Mouse (Mus musculus) MEL (cell line): ENCODE data around the gene Slc2a4. TPM values are rescaled to one million over a fixed set of nuclear protein-coding genes. Genes with fewer than 3 reads are reported as not detected.

Source experiments
- DNase-seq: peaks from one replicate; pipeline ENCODE4 v3.0.0; 2011; ENCODE audit warnings: low read depth, low spot score
- H3K27ac ChIP-seq: 2 replicates; pipeline ENCODE4 v1.5.1; 2012; ENCODE audit warnings: low read depth, mild to moderate bottlenecking, control low read depth, low read length, moderate library complexity; ENCODE audit not compliant: control insufficient read depth
- H3K27me3 ChIP-seq, 2 experiments: fragments of 150-350 bp in 1 of 2; sonication (generic) in 1 of 2; 2 replicates each; pipeline ENCODE4 v1.6.1; 2012; ENCODE audit warnings: low read length in 2 of 2, mild to moderate bottlenecking in 2 of 2, improper control_type of control experiment in 1 of 2, moderate library complexity in 1 of 2; ENCODE audit not compliant: insufficient read depth in 2 of 2, control insufficient read depth in 1 of 2
- H3K36me3 ChIP-seq, 2 experiments: 2 replicates each; pipeline ENCODE4 v1.6.1; 2012 to 2014; ENCODE audit warnings: low read length in 2 of 2, improper control_type of control experiment in 1 of 2, inconsistent platforms in 1 of 2, mild to moderate bottlenecking in 1 of 2; ENCODE audit not compliant: insufficient read depth in 2 of 2, control insufficient read depth in 1 of 2
- H3K4me1 ChIP-seq, 2 experiments: fragments of 150-350 bp in 1 of 2; sonication (generic) in 1 of 2; 2 replicates each; pipeline ENCODE4 v1.6.1; 2012; ENCODE audit warnings: low read length in 2 of 2, improper control_type of control experiment in 1 of 2, mild to moderate bottlenecking in 1 of 2; ENCODE audit not compliant: insufficient read depth in 2 of 2, control insufficient read depth in 1 of 2
- H3K4me3 ChIP-seq, 2 experiments: fragments of 150-350 bp in 1 of 2; sonication (generic) in 1 of 2; 2 replicates each; pipeline ENCODE4 v1.5.1; 2012; ENCODE audit warnings: low read depth in 2 of 2, low read length in 2 of 2, mild to moderate bottlenecking in 2 of 2, moderate library complexity in 2 of 2, control low read depth in 1 of 2, improper control_type of control experiment in 1 of 2; ENCODE audit not compliant: control insufficient read depth in 1 of 2, insufficient read depth in 1 of 2
- H3K79me2 ChIP-seq: 2 replicates; pipeline ENCODE4 v1.6.1; 2012; ENCODE audit warnings: mild to moderate bottlenecking, low read length, moderate library complexity; ENCODE audit not compliant: control insufficient read depth, poor library complexity, insufficient read depth
- H3K9ac ChIP-seq: 2 replicates; pipeline ENCODE4 v1.6.1; 2012; ENCODE audit warnings: low read depth, mild to moderate bottlenecking, control low read depth, low read length, moderate library complexity; ENCODE audit not compliant: control insufficient read depth, poor library complexity, severe bottlenecking
- H3K9me3 ChIP-seq: fragments of 150-350 bp; sonication (generic); replicated peaks from 2 replicates; pipeline ENCODE4 v1.6.1; 2012; ENCODE audit warnings: mild to moderate bottlenecking, low read length, improper control_type of control experiment, moderate library complexity; ENCODE audit not compliant: insufficient read depth
- BHLHE40 ChIP-seq: IDR thresholded peaks from 2 replicates; pipeline ENCODE4 v1.6.1; 2012; ENCODE audit warnings: low read depth, mild to moderate bottlenecking, inconsistent platforms, low read length, improper control_type of control experiment, borderline replicate concordance
- CHD2 ChIP-seq: IDR thresholded peaks from 2 replicates; pipeline ENCODE4 v1.6.1; 2011; ENCODE audit warnings: low read length, improper control_type of control experiment
- EP300 ChIP-seq, 2 experiments: IDR thresholded peaks; 2 replicates each; pipeline ENCODE4 v1.6.1; 2011; ENCODE audit warnings: improper control_type of control experiment in 2 of 2, low read length in 2 of 2, low read depth in 1 of 2, mild to moderate bottlenecking in 1 of 2
- HCFC1 ChIP-seq: IDR thresholded peaks from 2 replicates; pipeline ENCODE4 v1.6.1; 2012; ENCODE audit warnings: low read depth, mild to moderate bottlenecking, inconsistent platforms, low read length, improper control_type of control experiment, moderate library complexity
- JUND ChIP-seq: IDR thresholded peaks from 2 replicates; pipeline ENCODE4 v1.6.1; 2011; ENCODE audit warnings: low read depth, mild to moderate bottlenecking, improper control_type of control experiment, low read length
- MAZ ChIP-seq: IDR thresholded peaks from 2 replicates; pipeline ENCODE4 v1.6.1; 2012; ENCODE audit warnings: low read depth, mild to moderate bottlenecking, inconsistent platforms, low read length, improper control_type of control experiment
- MXI1 ChIP-seq: IDR thresholded peaks from 2 replicates; pipeline ENCODE4 v1.6.1; 2011; ENCODE audit warnings: mild to moderate bottlenecking, low read depth, low read length, improper control_type of control experiment
- MYC ChIP-seq: IDR thresholded peaks from 2 replicates; pipeline ENCODE4 v1.6.1; 2011; ENCODE audit warnings: low read depth, mild to moderate bottlenecking, low read length, improper control_type of control experiment, moderate library complexity
- POLR2A ChIP-seq, 2 experiments: IDR thresholded peaks; 2 replicates each; pipeline ENCODE4 v1.6.1; 2011 to 2012; ENCODE audit warnings: low read length in 2 of 2, mild to moderate bottlenecking in 2 of 2, control low read depth in 1 of 2, improper control_type of control experiment in 1 of 2, low read depth in 1 of 2, moderate library complexity in 1 of 2; ENCODE audit not compliant: control insufficient read depth in 1 of 2, insufficient read depth in 1 of 2, poor library complexity in 1 of 2
- RAD21 ChIP-seq: IDR thresholded peaks from 2 replicates; pipeline ENCODE4 v1.6.1; 2011; ENCODE audit warnings: mild to moderate bottlenecking, low read depth, low read length, improper control_type of control experiment
- SMC3 ChIP-seq: IDR thresholded peaks from 2 replicates; pipeline ENCODE4 v1.6.1; 2011; ENCODE audit warnings: low read depth, low read length, improper control_type of control experiment
- TBP ChIP-seq: IDR thresholded peaks from 2 replicates; pipeline ENCODE4 v1.8.0; 2011; ENCODE audit warnings: low read depth, low read length, improper control_type of control experiment
- UBTF ChIP-seq: IDR thresholded peaks from 2 replicates; pipeline ENCODE4 v1.6.1; 2012; ENCODE audit warnings: low read depth, mild to moderate bottlenecking, inconsistent platforms, low read length, improper control_type of control experiment, moderate library complexity, borderline replicate concordance; ENCODE audit not compliant: insufficient read depth
- USF1 ChIP-seq: IDR thresholded peaks from 2 replicates; pipeline ENCODE4 v1.6.1; 2014; ENCODE audit warnings: low read depth, mild to moderate bottlenecking, inconsistent platforms, low read length, improper control_type of control experiment, moderate library complexity
- ZNF384 ChIP-seq: IDR thresholded peaks from 2 replicates; pipeline ENCODE4 v1.6.1; 2012; ENCODE audit warnings: low read depth, mild to moderate bottlenecking, inconsistent platforms, low read length, improper control_type of control experiment
- polyA plus RNA-seq, 2 experiments: library from polyadenylated mRNA; stranded (reverse) in 1 of 2; unstranded in 1 of 2; fragments of >175 nt in 1 of 2; fragments of >200 nt in 1 of 2; gene quantifications; 2 replicates each; pipeline versions ENCODE4 v1.2.1 to v1.2.4; 2012; ENCODE audit warnings: low replicate concordance in 2 of 2, low read depth in 1 of 2; ENCODE audit not compliant: insufficient read length in 2 of 2, insufficient read depth in 1 of 2, missing spikeins in 1 of 2
- total RNA-seq: library from RNA; depleted of rRNA; stranded (reverse); fragments of 300-350 nt; gene quantifications from 2 replicates; pipeline ENCODE4 v1.2.3, GENCODE M21; 2012

Slc2a4 gene
- total and polyA plus RNA-seq, 3 experiments, result 0.12 to 0.19 TPM; not detected in 1

GRCm38 (mm10) chr11:69937385-69937784 lies 10.6 kb downstream of the Slc2a4 start:
- H3K27ac ChIP-seq, result no peak overlapping the region
- H3K36me3 ChIP-seq, result peaks cover 0 to 8% of the 10 kb centered on the region in 2 experiments; a peak in 2 of 4 replicates
- TF ChIP-seq JUND, result no peak
- TF ChIP-seq UBTF, result no peak
- no peak for TF ChIP-seq EP300 (IDR thresholded peaks at IDR 0.05; ENCODE audit: low read depth in 1 of 2, low read length in 2 of 2)
- no peak for TF ChIP-seq MXI1
- no peak for TF ChIP-seq ZNF384

GRCm38 (mm10) chr11:69936714-69937347 lies 11.2 kb downstream of the Slc2a4 start:
- TF ChIP-seq CHD2 (no peak), MAZ (no peak), BHLHE40 (no peak), EP300 (IDR thresholded peaks at IDR 0.05; ENCODE audit: low read depth in 1 of 2, low read length in 2 of 2) (no peak), TBP (no peak), MXI1 (no peak), HCFC1 (no peak), MYC (no peak), SMC3 (no peak), ZNF384 (no peak)
- Histone ChIP-seq H3K27me3 (peaks cover 0 to 2% of the 10 kb centered on the region in 2 experiments; a peak in 3 of 4 replicates), H3K79me2 (no peaks in the 10 kb centered on the region), H3K4me3 (no peak overlapping the region), H3K9ac (no peak overlapping the region), H3K36me3 (peaks cover 0 to 12% of the 10 kb centered on the region in 2 experiments; a peak in 2 of 4 replicates), H3K4me1 (peaks cover 3 to 12% of the 10 kb centered on the region in 2 experiments; a peak in 2 of 4 replicates), H3K27ac (no peak overlapping the region), H3K9me3 (no peaks in the 10 kb centered on the region)
- no peak for DNase-seq

More at GRCm38 (mm10) chr11:69937385-69937784, 10.6 kb downstream of the Slc2a4 start:
- Histone ChIP-seq H3K9me3 (no peaks in the 10 kb centered on the region), H3K4me3 (no peak overlapping the region), H3K79me2 (no peaks in the 10 kb centered on the region), H3K9ac (no peak overlapping the region), H3K4me1 (peaks cover 3 to 8% of the 10 kb centered on the region in 2 experiments; a peak in 2 of 4 replicates), H3K27me3 (peaks cover under 1 to 4% of the 10 kb centered on the region in 2 experiments; a peak in 3 of 4 replicates)
- DNase-seq, result no peak

DNA sequence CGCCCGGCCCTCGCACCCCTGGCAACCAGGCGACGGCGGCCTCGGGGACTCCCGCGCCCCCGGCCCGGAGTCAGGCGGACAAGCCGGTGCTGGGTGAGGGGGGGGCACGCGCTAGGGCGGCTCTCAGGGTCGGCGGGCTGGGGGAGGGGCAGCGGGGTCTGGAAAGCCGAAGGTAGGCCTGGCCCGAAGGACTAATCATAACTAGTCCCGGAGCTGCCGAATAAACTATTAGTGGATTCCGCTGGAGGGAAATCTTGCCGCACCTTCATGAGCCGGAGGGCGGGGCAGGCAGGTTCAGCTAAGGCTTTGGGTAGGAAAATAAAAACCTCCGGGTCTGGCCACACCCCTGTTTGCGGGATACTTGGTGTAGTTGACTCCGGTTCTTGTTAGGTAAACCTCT lies 11.8 kb downstream of the Slc2a4 start:
- H3K4me1 ChIP-seq, result peaks cover 5 to 19% of the 10 kb centered on the region in 2 experiments; a peak in 2 of 4 replicates

More for the DNA sequence above, 11.8 kb downstream of the Slc2a4 start:
- H3K27ac ChIP-seq, result no peak overlapping the region
- no peaks in the 10 kb centered on the region for H3K79me2 ChIP-seq
- no peak overlapping the region for H3K9ac ChIP-seq
- H3K4me3 ChIP-seq, result no peak overlapping the region
- TF ChIP-seq POLR2A (IDR thresholded peaks at IDR 0.05; ENCODE audit: control insufficient read depth in 1 of 2, insufficient read depth in 1 of 2, low read depth in 1 of 2, low read length in 2 of 2, poor library complexity in 1 of 2) (no peak), RAD21 (no peak), USF1 (no peak)
- peaks cover 0 to 18% of the 10 kb centered on the region in 2 experiments; a peak in 2 of 4 replicates for H3K36me3 ChIP-seq
- no peak for DNase-seq
- H3K27me3 ChIP-seq, result peaks cover 0 to 2% of the 10 kb centered on the region in 2 experiments; a peak in 2 of 4 replicates
- no peaks in the 10 kb centered on the region for H3K9me3 ChIP-seq
